Mouse (Mus musculus): Measurements from ENCODE around the gene Letm1.

Gene Letm1

DNA sequence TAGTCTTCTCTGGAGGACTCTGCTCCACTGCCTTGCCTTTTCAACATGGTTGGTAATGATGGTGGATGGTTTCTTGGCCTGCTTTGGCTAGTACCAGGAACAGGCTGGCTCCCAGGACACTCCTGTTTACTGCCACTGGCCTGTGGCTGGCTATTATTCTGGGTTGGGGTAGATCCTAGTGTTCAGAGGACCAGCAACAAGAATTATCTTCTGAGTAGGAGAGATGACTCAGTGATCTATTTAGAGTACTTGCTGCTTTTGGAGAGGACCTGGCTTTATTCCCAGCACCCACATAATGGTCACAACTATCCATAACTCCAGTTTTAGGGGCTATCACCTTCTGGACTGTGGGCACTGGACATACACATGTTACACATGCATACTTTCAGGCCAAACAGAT lies 44.3 kb downstream of the Letm1 start:
- no peak for DNase-seq (ENCODE audit: low spot score in 2 of 2)

DNA sequence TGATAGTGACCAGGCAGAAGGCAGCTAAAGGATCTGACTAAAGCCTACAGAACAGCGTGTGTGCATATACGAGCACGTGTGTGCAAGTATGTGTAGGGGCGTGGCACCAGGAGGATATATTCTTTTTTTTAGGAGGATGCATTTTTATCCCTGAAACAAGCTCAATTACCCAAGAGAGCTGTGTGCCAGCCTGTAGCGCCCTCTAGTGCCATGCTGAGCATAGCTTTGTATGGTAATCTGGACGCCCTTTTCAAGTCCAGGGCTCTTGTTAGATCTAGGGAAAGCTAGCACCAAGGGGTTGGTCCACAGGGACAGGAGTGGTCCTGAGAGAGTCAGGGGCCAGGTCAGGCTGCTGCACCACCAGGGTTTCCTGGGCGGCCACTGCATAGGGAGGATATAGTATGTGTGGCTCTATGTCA lies 44.7 kb downstream of the Letm1 start:
- DNase-seq (ENCODE audit: low spot score in 2 of 2): peak; percentile 51 to 74

DNA sequence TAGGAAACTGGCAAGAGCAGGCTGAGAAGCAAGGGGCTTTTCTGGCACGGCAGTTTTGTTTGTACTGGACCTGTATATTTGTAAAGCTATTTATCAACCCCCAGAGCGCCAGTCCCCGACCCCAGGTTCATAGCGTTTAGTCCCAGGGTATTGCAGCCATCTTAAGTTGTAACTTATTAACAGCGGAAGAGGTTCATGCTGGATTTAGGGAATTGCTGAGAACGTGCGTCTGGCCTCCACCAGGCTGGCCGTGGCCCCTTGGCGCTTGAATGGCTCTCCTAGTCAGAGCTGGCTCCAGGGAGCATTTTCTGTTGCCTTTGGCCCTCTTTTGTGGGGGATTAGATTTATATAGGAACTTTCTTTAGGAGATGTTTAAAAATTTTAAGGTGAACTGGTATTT lies 46.4 kb downstream of the Letm1 start:
- DNase-seq (ENCODE audit: low spot score in 2 of 2): no peak

DNA sequence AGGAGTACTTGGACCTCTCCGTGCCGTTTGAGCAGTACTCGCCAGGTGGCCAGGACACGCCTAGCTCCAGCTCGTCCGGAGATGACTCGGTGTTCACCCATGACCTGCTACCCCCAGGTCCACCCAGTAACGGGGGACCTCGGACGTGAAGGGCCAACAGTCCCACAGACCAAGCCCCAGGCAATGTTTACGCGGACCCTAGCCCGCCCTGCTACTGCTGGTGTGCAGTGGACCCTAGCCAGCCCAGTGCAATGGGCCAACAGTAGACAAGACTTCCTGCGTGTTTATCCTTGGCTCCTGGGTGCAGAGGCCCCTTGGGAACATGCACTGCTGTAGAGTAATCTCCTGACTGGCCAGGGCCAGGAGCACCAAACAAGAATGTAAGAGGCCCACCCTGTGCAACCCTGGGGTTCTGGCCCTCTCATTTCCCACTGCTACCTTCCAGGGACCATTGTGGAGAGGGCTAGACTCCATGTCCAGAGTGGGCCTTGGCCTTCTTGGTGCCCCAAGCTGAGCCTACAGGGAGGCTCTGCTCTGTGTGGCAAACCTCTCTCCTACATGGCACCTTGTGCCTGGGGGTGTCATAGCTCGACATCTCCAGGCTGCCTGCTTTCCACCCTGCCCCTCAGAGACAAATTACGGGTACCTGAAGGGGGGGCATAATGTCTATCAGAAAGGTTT lies 47.1 kb downstream of the Letm1 start:
- DNase-seq (ENCODE audit: low spot score in 2 of 2): no peak

DNA sequence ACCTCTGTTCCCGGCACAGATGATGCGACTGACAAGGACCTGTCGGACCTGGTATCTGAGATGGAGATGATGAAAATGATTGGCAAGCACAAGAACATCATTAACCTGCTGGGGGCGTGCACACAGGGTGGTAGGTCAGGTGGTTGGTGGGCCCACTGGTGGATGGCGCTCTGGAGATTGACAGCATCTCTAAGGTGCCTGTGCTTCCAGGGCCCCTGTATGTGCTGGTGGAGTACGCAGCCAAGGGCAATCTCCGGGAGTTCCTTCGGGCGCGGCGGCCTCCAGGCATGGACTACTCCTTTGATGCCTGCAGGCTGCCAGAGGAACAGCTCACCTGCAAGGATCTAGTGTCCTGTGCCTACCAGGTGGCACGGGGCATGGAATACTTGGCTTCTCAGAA lies 48.8 kb downstream of the Letm1 start:
- no peak for DNase-seq (ENCODE audit: low spot score in 2 of 2)

DNA sequence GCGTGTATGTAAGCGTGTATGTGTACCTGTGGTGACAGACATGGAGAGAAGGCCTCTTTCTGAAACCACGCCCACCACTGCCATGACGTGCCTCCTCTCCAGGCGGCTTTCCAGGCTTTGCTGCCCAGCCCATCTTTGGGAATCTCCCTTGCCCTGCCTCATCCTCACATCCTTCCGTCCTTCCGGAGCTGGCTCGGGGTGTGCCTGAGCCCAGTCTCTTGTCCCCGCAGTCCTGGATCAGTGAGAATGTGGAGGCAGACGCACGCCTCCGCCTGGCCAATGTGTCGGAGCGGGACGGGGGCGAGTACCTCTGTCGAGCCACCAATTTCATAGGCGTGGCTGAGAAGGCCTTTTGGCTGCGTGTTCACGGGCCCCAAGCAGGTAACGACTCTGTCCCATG lies 51.6 kb downstream of the Letm1 start:
- DNase-seq (ENCODE audit: low spot score in 2 of 2): no peak

DNA sequence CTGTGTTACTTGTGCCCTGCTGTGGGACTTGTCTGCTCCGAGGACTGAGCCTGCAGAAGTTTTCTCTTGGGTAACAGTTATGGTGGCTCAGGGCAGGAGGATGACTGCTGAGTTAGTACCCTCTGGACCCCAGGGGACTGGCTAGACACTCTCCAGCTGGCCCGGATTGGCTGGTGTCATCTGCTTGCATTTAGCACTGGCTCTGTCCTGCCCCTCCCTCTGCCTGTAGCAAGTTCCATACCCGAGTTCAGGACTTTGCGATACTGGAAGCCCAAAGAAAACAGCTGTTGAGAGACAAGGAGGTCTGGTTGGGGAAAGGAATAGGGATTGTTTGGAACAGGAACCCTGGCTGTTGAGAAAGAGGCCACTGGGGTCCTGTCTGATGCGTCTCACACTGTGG lies 52.1 kb downstream of the Letm1 start:
- no peak for DNase-seq (ENCODE audit: low spot score in 2 of 2)

DNA sequence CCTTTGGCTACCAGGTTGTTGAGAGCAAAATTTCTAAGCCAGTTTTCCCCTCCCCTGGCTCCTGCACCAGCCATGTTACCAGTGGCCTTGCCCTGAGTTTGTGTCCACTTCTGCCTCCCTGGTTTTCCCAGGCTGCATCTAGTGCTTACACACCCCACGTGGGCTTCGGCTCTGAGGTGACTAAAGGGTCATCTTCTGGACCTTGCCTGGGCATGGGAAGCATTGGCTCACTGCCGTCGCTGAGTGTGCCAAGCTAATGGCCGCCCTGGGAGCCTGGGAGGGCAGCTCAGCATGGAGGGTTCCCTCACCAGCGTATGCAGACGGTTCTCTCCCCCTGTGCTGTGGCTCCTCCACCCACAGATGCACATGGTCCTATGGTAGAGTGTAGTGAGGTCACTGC lies 53.8 kb downstream of the Letm1 start:
- no peak for DNase-seq (ENCODE audit: low spot score in 2 of 2)

DNA sequence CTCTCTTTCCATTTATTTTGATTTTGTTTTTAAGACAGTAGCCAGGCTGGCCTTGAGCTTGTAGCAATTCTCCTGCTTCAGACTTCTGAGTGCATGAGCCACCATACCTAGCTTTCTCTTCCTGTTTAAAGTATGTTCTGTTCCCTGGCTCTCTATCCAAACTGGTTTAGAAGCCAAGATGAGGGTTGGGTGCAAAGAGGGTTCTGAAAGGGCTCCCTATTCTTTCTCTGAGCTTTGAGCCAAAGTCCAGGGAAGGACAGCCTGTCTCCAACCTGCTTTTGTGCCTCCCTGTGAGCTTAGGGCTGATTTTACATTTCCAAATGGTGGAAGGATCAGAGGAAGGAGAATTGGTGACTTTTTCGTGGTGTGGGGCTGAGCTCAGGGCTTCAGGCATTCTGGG lies 55.7 kb downstream of the Letm1 start:
- DNase-seq (ENCODE audit: low spot score in 2 of 2): no peak

DNA sequence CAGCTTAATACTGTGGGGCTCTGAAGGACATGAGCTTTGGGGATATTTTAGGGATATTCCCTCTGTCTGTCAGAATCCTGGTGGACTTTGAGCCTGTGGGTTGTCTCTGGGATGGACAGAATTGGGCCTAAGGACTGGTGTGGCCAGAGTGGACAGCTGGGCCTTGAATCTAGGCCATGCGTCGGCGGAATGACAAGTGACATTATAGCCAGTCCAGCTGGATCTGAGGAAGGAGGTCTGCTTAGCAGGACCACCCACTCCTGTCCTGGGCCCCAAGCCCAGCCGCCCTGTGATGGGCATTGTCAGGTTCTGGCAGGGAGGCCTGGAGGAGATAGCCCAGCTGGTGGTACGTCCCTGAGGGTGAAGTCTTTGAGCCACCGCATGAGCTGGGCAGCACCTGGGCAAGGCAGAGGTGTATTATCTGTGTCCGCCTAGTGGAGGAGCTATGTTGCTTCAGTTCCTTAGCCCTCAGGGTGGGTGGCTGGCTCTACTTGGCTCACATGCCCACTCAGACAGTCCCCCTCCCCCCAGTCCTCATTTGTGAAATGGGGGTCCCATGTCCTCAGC lies 56.5 kb downstream of the Letm1 start:
- no peak for DNase-seq (ENCODE audit: low spot score in 2 of 2)

DNA sequence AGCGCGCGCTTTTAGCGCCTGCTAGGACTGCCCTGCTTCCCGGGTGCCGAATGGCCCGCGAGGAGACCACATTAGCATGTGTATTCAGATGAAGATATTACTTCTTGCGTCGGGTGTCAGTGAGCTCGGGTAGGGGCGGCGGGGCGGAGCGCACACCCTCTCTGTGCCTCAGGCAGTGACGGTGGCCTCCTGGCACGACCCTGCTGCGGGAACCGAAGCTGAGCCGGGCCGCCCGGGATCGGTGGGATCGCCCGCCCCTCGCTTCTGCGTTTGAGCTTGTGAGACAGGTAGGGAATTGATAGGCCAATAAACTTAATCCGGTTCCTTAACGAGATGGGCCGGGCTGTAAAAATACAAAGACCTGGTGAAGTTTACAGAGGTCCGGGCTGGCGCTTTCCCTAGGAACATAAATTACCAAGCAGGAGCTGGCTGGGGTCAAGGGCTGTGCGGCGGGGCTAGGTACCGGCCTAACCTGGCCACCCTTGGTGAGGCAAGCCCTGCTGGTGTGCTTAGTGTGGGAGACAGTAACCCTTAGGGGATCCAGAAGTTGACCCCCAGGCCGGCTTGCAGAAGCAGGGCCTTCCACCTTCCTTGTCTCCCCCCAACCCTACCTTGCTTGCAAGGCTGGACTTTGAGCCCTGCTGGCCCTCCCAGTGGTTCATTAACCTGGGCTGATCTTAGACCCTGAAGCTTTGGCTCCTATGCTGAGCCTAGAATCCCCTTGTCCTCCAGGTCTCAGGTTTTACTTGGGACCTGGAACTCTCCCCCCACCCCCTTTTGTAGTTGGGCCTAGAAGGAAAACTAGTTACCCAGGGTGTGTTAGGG lies 58.8 kb downstream of the Letm1 start:
- no peak for DNase-seq (ENCODE audit: low spot score in 2 of 2)

DNA sequence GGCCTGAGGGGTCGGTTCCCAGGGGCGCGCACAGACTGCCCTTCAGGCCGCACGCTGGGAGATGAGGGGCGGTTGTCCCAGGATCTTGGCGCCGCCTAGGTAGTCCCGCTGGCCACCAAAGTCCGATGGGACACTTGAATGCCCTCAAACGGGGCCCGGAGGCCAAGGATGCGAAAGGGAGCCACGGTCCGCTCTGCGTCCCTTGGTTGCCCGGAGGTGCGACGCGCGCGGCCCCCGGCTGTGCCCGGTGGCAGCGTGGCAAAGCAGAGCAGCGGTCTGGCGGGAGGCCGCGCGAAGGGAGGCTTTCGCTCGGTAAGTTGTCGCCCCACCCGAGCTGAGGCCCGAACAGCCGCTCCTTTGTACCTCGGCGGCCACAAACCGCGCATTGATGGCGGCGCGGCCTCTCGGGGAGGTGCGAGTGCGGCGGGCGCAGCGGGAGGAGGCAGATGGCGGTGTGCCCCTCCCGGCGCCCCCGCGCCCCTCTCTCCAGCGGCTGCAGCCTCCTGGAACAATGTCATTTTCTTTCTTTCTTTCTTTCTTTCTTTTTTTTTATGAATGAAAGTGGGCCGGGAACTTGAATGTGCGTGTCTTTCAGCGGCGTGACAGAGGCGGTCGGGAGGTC lies 59.5 kb downstream of the Letm1 start:
- no peak for DNase-seq (ENCODE audit: low spot score in 2 of 2)

DNA sequence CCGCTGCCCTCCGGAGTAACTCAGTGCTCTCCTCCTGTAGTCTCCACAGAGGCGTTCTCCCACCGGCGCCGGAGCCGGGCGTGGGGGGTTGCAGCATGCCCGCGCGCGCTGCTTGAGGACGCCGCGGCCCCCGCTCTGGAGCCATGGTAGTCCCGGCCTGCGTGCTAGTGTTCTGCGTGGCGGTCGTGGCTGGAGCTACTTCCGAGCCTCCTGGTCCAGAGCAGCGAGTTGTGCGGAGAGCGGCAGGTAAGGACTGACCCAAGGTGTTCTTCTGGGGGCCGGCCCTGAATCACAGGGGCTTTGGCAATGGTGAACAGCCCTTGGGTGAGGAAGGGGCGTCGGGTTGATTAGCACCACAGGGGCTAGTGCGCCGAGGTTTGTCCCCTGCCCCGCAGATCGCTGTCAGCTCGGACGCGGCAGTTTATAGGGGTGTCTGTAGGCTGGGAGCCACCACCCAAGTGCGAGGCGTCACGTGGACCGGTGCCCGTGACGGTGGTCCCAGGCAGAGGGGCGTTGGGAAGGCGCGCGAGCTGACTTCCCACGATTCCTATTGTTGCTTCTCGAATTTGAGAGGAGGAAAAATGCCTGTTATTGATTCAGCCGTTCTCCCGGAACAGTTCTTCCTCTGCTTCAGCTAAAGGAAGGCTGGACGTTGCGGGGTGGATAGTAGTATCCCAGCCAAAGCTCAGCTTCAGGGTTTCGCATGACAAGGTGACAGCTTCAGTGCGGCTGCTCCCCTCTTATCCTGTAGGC lies 60.2 kb downstream of the Letm1 start:
- DNase-seq (ENCODE audit: low spot score in 2 of 2): no peak

DNA sequence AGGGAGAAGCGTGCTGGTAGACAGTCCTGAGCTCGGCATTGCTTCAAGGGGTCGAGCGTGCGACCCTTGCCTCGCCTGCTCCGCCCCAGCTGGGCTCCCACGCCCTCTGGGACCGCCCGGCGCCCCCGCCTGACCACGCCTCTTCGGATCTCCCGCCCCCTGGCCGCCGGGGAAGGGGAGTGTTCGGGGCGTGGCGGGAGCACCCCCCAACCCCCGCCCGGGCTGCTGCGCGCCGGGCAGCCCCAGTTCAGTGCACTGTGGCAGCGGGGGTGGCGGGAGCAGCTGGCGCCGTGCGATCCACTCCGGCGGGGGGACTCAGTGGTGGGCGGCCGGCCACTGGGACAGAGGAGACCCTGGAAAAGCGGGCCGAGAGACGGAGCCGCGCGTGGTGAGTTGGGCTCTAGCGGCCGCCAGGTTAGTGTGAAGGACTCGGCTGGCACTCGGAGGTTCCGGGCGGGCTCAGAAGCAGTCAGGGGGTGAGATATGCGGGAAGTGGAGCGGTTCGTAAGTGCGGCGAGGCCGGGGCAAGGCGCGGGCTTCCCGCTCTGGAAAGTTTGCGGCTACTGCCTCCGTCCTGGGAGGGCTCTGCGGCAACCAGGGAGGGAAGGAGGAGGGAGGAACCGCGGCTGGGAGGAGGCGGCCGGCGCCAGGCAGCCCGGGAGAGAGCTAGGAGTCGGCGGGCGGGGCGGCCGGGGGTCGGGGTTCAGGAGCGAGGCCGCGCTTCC lies 60.9 kb downstream of the Letm1 start, which contains the start of gene Fgfr3:
Gene Fgfr3 (plus strand): TSS at position 134 of the 725 bp plus-strand sequence.
- DNase-seq (ENCODE audit: low spot score in 2 of 2): peak; percentile 69 to 71

DNA sequence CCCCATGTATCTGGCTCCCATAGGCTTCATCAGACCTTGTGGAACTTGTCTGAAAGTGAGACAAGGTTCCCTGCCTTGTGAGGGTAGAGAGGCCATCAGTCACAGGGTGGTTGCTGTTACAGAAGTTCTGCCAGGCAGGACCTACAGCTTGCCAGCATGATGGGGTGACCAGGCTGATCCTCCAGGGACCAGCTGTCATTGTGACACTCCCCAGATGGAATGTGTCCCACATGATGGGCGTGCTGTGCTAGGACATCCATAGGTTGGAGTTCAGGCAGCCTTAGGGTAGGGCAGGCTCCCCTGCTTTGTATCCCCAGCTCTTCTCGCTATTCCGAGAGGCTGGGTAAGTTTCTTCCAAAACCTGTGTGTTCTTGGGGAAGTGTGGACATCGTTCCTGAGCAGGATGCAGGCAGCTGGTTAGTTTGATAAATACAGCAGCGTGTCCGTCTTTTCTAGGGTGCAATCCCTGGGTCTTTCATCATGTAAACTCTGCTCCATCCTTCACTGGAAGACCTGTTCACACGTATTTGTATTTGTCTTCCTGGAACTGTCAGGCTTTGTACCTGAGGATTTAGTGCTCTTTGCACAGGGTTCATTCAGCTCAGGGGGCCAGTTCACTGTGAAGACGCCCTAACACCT lies 61.6 kb downstream of the Letm1 start:
- DNase-seq (ENCODE audit: low spot score in 2 of 2): no peak

DNA sequence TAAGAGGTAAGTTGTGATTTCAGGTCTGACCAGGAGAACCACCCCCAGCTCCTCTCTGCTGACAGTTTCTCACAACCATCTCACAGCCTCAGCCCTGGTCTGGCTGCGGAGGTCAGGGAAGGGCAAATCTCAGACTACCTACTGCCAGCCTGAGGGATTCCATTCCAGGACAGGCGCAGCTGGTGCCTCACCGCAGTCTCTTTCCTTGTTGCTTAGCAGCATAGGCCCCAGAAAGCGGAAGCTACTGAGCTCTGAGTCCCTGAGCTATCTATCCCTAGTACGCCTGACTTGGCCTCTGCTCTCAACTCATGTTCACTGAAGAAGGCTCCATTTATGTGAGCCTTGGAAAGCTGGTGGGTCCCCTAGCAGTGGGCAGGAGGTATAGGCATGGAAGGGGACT lies 64.2 kb downstream of the Letm1 start:
- DNase-seq (ENCODE audit: low spot score in 2 of 2): no peak

DNA sequence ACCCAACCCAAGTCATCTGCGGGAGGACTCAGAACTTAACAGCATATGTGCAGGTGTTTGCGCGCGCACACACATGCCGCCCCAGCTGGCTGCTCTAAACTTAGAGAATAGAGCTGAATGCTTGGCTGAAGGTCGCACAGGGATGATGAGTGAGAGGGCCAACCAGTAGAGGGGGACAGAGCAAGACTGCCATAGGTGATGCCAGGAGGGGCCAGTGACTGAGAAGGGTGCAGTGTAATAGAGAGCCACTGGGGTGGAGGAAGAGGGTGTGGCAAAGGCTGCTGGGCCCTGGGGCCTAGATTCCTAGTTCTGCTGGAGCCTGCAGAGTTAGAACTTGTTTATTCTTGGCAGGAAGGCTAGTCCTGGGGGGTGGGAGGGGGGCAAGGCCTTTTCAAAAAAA lies 66.2 kb downstream of the Letm1 start:
- no peak for DNase-seq (ENCODE audit: low spot score in 2 of 2)

DNA sequence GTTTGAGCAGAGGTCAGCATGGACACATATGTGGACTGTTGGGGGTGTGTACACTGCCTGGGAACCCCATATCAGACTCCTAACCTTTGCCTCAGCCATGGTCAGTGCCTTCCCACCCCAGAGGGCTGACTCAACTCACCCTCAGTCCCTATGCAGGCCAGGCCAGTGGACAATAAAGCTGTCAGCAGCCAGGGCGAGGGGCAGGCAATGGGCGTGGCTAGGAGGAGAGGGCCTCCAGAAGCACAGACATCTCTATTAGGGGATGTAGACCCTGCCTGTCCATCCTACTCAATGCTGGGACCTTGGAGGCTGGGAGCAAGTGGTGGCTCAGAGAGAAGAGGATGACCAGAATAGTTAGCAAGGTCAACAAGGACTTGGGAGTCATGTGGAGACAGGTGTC lies 67.4 kb downstream of the Letm1 start:
- DNase-seq (ENCODE audit: low spot score in 2 of 2): no peak

DNA sequence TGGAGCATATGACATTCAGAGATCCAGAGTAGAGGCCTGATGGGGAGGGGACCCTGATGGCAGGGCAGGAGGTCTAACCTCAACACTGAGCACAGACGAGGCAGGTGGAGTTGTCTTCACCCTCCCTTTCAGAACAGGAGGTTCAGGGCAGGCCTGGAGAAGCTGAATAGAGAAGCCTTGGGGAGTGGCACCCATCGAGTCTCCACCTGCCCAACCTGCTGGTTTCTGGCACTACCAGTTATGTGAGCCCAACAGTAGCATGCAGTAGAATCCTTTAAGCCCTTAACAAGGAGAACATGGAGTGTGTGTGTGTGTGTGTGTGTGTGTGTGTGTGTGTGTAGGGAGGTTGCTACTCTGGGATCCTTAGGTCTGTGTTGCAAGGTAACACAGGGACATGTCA lies 70.1 kb downstream of the Letm1 start:
- DNase-seq (ENCODE audit: low spot score in 2 of 2): no peak

DNA sequence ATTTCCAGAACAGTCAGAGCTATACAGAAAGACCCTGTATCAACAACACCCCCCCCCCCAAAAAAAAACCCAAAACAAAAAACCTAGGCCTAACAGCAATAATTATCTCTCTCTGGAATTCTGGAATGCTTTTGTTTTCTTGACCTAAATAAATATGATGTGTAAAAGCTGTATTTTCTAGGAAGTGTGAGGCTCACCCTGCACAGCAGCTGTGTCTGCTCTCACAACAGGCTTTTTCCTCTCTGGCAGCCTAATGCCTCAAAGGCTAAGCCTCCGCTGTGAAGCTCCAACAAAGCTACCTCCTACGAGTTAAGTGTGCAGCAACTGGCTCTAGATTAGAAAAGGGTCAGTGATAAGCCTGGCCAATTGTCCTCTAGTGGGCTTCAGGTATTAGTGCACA lies 73.6 kb downstream of the Letm1 start:
- DNase-seq (ENCODE audit: low spot score in 2 of 2): no peak

DNA sequence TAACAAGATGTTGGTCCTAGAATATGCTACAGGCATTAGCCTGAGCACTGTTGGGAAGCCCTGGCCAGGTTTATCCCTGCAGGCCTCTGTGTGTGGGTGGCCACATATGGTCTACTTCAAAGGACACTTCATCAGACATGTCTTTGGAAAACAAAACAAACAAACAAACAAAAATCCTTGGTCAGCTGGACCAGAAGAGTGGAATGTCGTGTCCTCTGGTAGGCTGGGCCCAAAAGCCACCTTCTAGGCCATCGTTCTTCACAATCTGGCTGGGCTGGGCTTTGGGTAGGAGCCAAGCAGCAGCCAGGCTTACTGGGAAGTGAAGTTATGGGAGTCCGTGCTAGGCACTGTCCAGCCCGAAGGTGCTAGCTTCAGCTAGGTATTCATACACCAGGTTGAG lies 75.5 kb downstream of the Letm1 start:
- no peak for DNase-seq (ENCODE audit: low spot score in 2 of 2)
